Mouse (Mus musculus) bone marrow, adult 2 months (tissue): ENCODE results near the gene Gm45808.

Experiments used
- CTCF ChIP-seq: fragments of 200-500 bp; IDR thresholded peaks from 2 replicates; pipeline ENCODE4 v1.5.1; 2011; ENCODE audit warnings: low read length, control low read depth; ENCODE audit not compliant: control insufficient read depth, insufficient read depth
- POLR2A ChIP-seq: fragments of 200-500 bp; IDR thresholded peaks from 2 replicates; pipeline ENCODE4 v1.6.1; 2011; ENCODE audit warnings: low read depth, mild to moderate bottlenecking, control low read depth, low read length, borderline replicate concordance; ENCODE audit not compliant: control insufficient read depth

- TF ChIP-seq CTCF = no peak
- TF ChIP-seq POLR2A = no peak
Measured at GRCm38 (mm10) chr7:45498427-45498826, 11.8 kb upstream of the Gm45808 start.
